Mouse (Mus musculus) C2C12 (cell line): ENCODE measurements around the gene Lrrk2.

Experiments
- CEBPB ChIP-seq: IDR thresholded peaks from one replicate; pipeline ENCODE4 v1.6.1; 2011; ENCODE audit warnings: low read depth, mild to moderate bottlenecking, control low read depth, moderate library complexity
- CTCF ChIP-seq: IDR thresholded peaks from one replicate; pipeline ENCODE4 v1.5.1; 2011; ENCODE audit not compliant: control insufficient read depth, insufficient read depth, insufficient read length
- MAX ChIP-seq: IDR thresholded peaks from one replicate; pipeline ENCODE4 v1.6.1; 2011; ENCODE audit warnings: mild to moderate bottlenecking, control low read depth
- MYOD1 ChIP-seq: IDR thresholded peaks from one replicate; pipeline ENCODE4 v1.6.1; 2011; ENCODE audit warnings: low read depth; ENCODE audit not compliant: control insufficient read depth, insufficient read length
- USF1 ChIP-seq: IDR thresholded peaks from one replicate; pipeline ENCODE4 v1.6.1; 2011; ENCODE audit warnings: low read depth, mild to moderate bottlenecking, control low read depth, moderate library complexity

- TF ChIP-seq CEBPB (no peak), CTCF (no peak), MYOD1 (no peak), MAX (no peak), USF1 (no peak)
These were observed 20.9 kb downstream of the Lrrk2 start for GRCm38 (mm10) chr15:91693856-91694255.
